Mouse (Mus musculus) myocyte (in vitro differentiated cells): Measurements from ENCODE around the gene Map1s. TPM values are rescaled to one million over a fixed set of nuclear protein-coding genes. Genes with fewer than 3 reads are reported as not detected.

Experiments
- H3K27me3 ChIP-seq: one replicate; pipeline ENCODE4 v1.6.1; 2011; ENCODE audit not compliant: control insufficient read depth, insufficient read depth, insufficient read length
- H3K36me3 ChIP-seq: one replicate; pipeline ENCODE4 v1.6.1; 2011; ENCODE audit not compliant: control insufficient read depth, insufficient read depth
- H3K4me2 ChIP-seq: one replicate; pipeline ENCODE4 v1.6.1; 2011; ENCODE audit warnings: low read depth, control low read depth
- H3K4me3 ChIP-seq: one replicate; pipeline ENCODE4 v1.5.1; 2011; ENCODE audit warnings: mild to moderate bottlenecking, control low read depth, moderate library complexity
- H3K79me2 ChIP-seq: one replicate; pipeline ENCODE4 v1.6.1; 2011; ENCODE audit not compliant: control insufficient read depth, insufficient read depth
- H3ac ChIP-seq: one replicate; pipeline ENCODE4 v1.6.1; 2011; ENCODE audit not compliant: control insufficient read depth, insufficient read length
- CEBPB ChIP-seq: IDR thresholded peaks from 2 replicates; pipeline ENCODE4 v1.6.1; 2011; ENCODE audit warnings: mild to moderate bottlenecking, moderate library complexity; ENCODE audit not compliant: poor library complexity, insufficient read depth, severe bottlenecking
- E2F4 ChIP-seq: IDR thresholded peaks from one replicate; pipeline ENCODE4 v1.6.1; 2011; ENCODE audit warnings: mild to moderate bottlenecking, control low read depth, moderate library complexity; ENCODE audit not compliant: insufficient read depth
- MAX ChIP-seq: IDR thresholded peaks from one replicate; pipeline ENCODE4 v1.6.1; 2011; ENCODE audit warnings: low read depth, mild to moderate bottlenecking, control low read depth
- MYOD1 ChIP-seq, 3 experiments: IDR thresholded peaks; one replicate each; pipeline ENCODE4 v1.6.1; 2011; ENCODE audit warnings: control low read depth in 2 of 3, low read depth in 2 of 3, mild to moderate bottlenecking in 2 of 3, moderate library complexity in 1 of 3; ENCODE audit not compliant: insufficient read length in 2 of 3, control insufficient read depth in 1 of 3
- MYOG ChIP-seq, 3 experiments: IDR thresholded peaks; one replicate each; pipeline ENCODE4 v1.6.1; 2011; ENCODE audit warnings: control low read depth in 2 of 3, low read depth in 2 of 3, mild to moderate bottlenecking in 2 of 3; ENCODE audit not compliant: insufficient read length in 2 of 3, control insufficient read depth in 1 of 3, insufficient read depth in 1 of 3
- POLR2A ChIP-seq: IDR thresholded peaks from one replicate; pipeline ENCODE4 v1.6.1; 2011; ENCODE audit warnings: low read depth, mild to moderate bottlenecking, control low read depth, moderate library complexity; ENCODE audit not compliant: insufficient read length
- POLR2AphosphoS2 ChIP-seq: IDR thresholded peaks from one replicate; pipeline ENCODE4 v1.6.1; 2011; ENCODE audit warnings: low read depth, control low read depth; ENCODE audit not compliant: insufficient read length
- REST ChIP-seq: IDR thresholded peaks from one replicate; pipeline ENCODE4 v1.6.1; 2011; ENCODE audit warnings: mild to moderate bottlenecking, control low read depth, moderate library complexity; ENCODE audit not compliant: insufficient read depth, insufficient read length
- SRF ChIP-seq: IDR thresholded peaks from one replicate; pipeline ENCODE4 v1.6.1; 2011; ENCODE audit warnings: low read depth; ENCODE audit not compliant: control insufficient read depth, insufficient read length
- TCF12 ChIP-seq: IDR thresholded peaks from one replicate; pipeline ENCODE4 v1.6.1; 2011; ENCODE audit warnings: mild to moderate bottlenecking, control low read depth; ENCODE audit not compliant: poor library complexity, insufficient read depth, severe bottlenecking
- TCF3 ChIP-seq: IDR thresholded peaks from one replicate; pipeline ENCODE4 v1.6.1; 2011; ENCODE audit warnings: low read depth, control low read depth; ENCODE audit not compliant: insufficient read length
- USF1 ChIP-seq: IDR thresholded peaks from one replicate; pipeline ENCODE4 v1.6.1; 2011; ENCODE audit warnings: low read depth, mild to moderate bottlenecking, control low read depth, moderate library complexity
- polyA plus RNA-seq: library from polyadenylated mRNA; unstranded; fragments of >200 nt; fragmentation: generic; extraction: Trizol; gene quantifications from one replicate; pipeline ENCODE4 v1.2.1, GENCODE M21; 2012; ENCODE audit warnings: missing spikeins

Gene Map1s
- polyA plus RNA-seq, 1 experiment: 62.0 TPM

GRCm38 (mm10) chr8:70928778-70929322 lies 23.1 kb downstream of the Map1s start:
- no peaks in the 10 kb centered on the region for H3K27me3 ChIP-seq
- H3K4me3 ChIP-seq: no peak overlapping the region
- H3K36me3 ChIP-seq: no peaks in the 10 kb centered on the region
- H3ac ChIP-seq: no peak overlapping the region
- no peak overlapping the region for H3K4me2 ChIP-seq
- no peaks in the 10 kb centered on the region for H3K79me2 ChIP-seq
- TF ChIP-seq MAX (no peak), MYOD1 (IDR thresholded peaks at IDR 0.05; ENCODE audit: control insufficient read depth in 1 of 3, insufficient read length in 2 of 3, low read depth in 2 of 3) (no peak), USF1 (no peak), POLR2AphosphoS2 (no peak), SRF (no peak), E2F4 (no peak), MYOG (IDR thresholded peaks at IDR 0.05; ENCODE audit: control insufficient read depth in 1 of 3, insufficient read depth in 1 of 3, insufficient read length in 2 of 3, low read depth in 2 of 3) (no peak), POLR2A (no peak), CEBPB (no peak), REST (no peak), TCF3 (no peak), TCF12 (no peak)

- Histone ChIP-seq H3K79me2 (no peaks in the 10 kb centered on the region), H3K36me3 (no peaks in the 10 kb centered on the region), H3ac (no peak overlapping the region), H3K4me2 (no peak overlapping the region), H3K27me3 (peaks cover 18% of the 10 kb centered on the region), H3K4me3 (no peak overlapping the region)
- TF ChIP-seq POLR2A: no peak
- TF ChIP-seq TCF3: no peak
- TF ChIP-seq TCF12: no peak
- TF ChIP-seq MAX: no peak
- TF ChIP-seq POLR2AphosphoS2: no peak
- TF ChIP-seq REST: no peak
- TF ChIP-seq USF1: no peak
- TF ChIP-seq MYOG (IDR thresholded peaks at IDR 0.05; ENCODE audit: control insufficient read depth in 1 of 3, insufficient read depth in 1 of 3, insufficient read length in 2 of 3, low read depth in 2 of 3): no peak
- no peak for TF ChIP-seq E2F4
- TF ChIP-seq SRF: no peak
- TF ChIP-seq CEBPB: no peak
- TF ChIP-seq MYOD1 (IDR thresholded peaks at IDR 0.05; ENCODE audit: control insufficient read depth in 1 of 3, insufficient read length in 2 of 3, low read depth in 2 of 3): no peak
These were observed 26.0 kb downstream of the Map1s start for GRCm38 (mm10) chr8:70931731-70932130.

- Histone ChIP-seq H3K36me3 (no peaks in the 10 kb centered on the region), H3K4me2 (no peak overlapping the region), H3ac (no peak overlapping the region), H3K27me3 (peaks cover 22% of the 10 kb centered on the region), H3K79me2 (no peaks in the 10 kb centered on the region), H3K4me3 (no peak overlapping the region)
- TF ChIP-seq USF1: no peak
- no peak for TF ChIP-seq TCF12
- no peak for TF ChIP-seq CEBPB
- TF ChIP-seq POLR2A: no peak
- no peak for TF ChIP-seq TCF3
- TF ChIP-seq POLR2AphosphoS2: no peak
- TF ChIP-seq REST: no peak
- TF ChIP-seq MYOD1 (IDR thresholded peaks at IDR 0.05; ENCODE audit: control insufficient read depth in 1 of 3, insufficient read length in 2 of 3, low read depth in 2 of 3): no peak
- TF ChIP-seq MAX: no peak
- no peak for TF ChIP-seq E2F4
- no peak for TF ChIP-seq MYOG (IDR thresholded peaks at IDR 0.05; ENCODE audit: control insufficient read depth in 1 of 3, insufficient read depth in 1 of 3, insufficient read length in 2 of 3, low read depth in 2 of 3)
- TF ChIP-seq SRF: no peak
These were observed 27.3 kb downstream of the Map1s start for GRCm38 (mm10) chr8:70933036-70933435.

GRCm38 (mm10) chr8:70934786-70935185 lies 29.1 kb downstream of the Map1s start:
- TF ChIP-seq USF1 (no peak), MYOG (IDR thresholded peaks at IDR 0.05; ENCODE audit: control insufficient read depth in 1 of 3, insufficient read depth in 1 of 3, insufficient read length in 2 of 3, low read depth in 2 of 3) (no peak), POLR2A (no peak), TCF12 (no peak), TCF3 (no peak), E2F4 (no peak), SRF (no peak), REST (no peak), CEBPB (no peak), MYOD1 (IDR thresholded peaks at IDR 0.05; ENCODE audit: control insufficient read depth in 1 of 3, insufficient read length in 2 of 3, low read depth in 2 of 3) (no peak), POLR2AphosphoS2 (no peak)
- no peak overlapping the region for H3K4me2 ChIP-seq
- H3K79me2 ChIP-seq: no peaks in the 10 kb centered on the region
- H3K27me3 ChIP-seq: peaks cover 30% of the 10 kb centered on the region
- no peak overlapping the region for H3K4me3 ChIP-seq
- H3K36me3 ChIP-seq: no peaks in the 10 kb centered on the region
- H3ac ChIP-seq: no peak overlapping the region
